Mouse (Mus musculus) megakaryocyte, embryonic 14.5 days (primary cell): Measurements from ENCODE around the gene Pxdn.

Source experiments
- FLI1 ChIP-seq: IDR thresholded peaks from 2 replicates; pipeline ENCODE4 v1.6.1; 2012; ENCODE audit warnings: low read length, inconsistent platforms, mixed read lengths
- GATA1 ChIP-seq: IDR thresholded peaks from 3 replicates; pipeline ENCODE4 v1.6.1; 2012; ENCODE audit warnings: mixed read lengths, low read length, inconsistent platforms, borderline replicate concordance

- TF ChIP-seq GATA1 = no peak
- no peak for TF ChIP-seq FLI1
Observed at GRCm38 (mm10) chr12:29998895-29999294, 61.5 kb downstream of the Pxdn start.
